Mouse (Mus musculus) hindbrain, embryonic 12.5 days (tissue): ENCODE measurements around the gene Itga2b. TPM values are rescaled to one million over a fixed set of nuclear protein-coding genes. Genes with fewer than 3 reads are reported as not detected.

Experiments used
- ATAC-seq: fragments of 200-750 bp; cut with Nextera tagmentation; 2 replicates; pipeline ENCODE4 v1.8.0; 2017; ENCODE audit warnings: moderate TSS enrichment; ENCODE audit not compliant: low FRiP score
- H3K27ac ChIP-seq: fragments of 300-500 bp; sonication (generic); 2 replicates; pipeline ENCODE4 v1.5.1; 2016; ENCODE audit warnings: mild to moderate bottlenecking
- H3K27me3 ChIP-seq: fragments of 300-500 bp; sonication (generic); 2 replicates; pipeline ENCODE4 v1.6.1; 2016; ENCODE audit warnings: mild to moderate bottlenecking
- H3K36me3 ChIP-seq: fragments of 300-500 bp; sonication (generic); 2 replicates; pipeline ENCODE4 v1.6.1; 2016; ENCODE audit warnings: mild to moderate bottlenecking
- H3K4me1 ChIP-seq: fragments of 300-500 bp; sonication (generic); 2 replicates; pipeline ENCODE4 v1.6.1; 2016
- H3K4me2 ChIP-seq: fragments of 300-500 bp; sonication (generic); replicated peaks from 2 replicates; pipeline ENCODE4 v1.6.1; 2016; ENCODE audit warnings: mild to moderate bottlenecking
- H3K4me3 ChIP-seq: fragments of 300-500 bp; sonication (generic); 2 replicates; pipeline ENCODE4 v1.5.1; 2016; ENCODE audit warnings: mild to moderate bottlenecking
- H3K9ac ChIP-seq: fragments of 300-500 bp; sonication (generic); 2 replicates; pipeline ENCODE4 v1.6.1; 2016; ENCODE audit warnings: mild to moderate bottlenecking, moderate library complexity
- H3K9me3 ChIP-seq: fragments of 300-500 bp; sonication (generic); replicated peaks from 2 replicates; pipeline ENCODE4 v1.6.1; 2016; ENCODE audit warnings: mild to moderate bottlenecking
- WGBS: fragments of 180-500 bp; shearing (Covaris S2); methylation state at CpG from one replicate; pipeline ENCODE4 v1.1.7; 2016; 5-methylcytosine and 5-hydroxymethylcytosine counted together
- microRNA-seq: library from miRNA; unstranded; fragments of <30 nt; microRNA quantifications from one replicate; pipeline ENCODE4, GENCODE M21; 2017
- polyA plus RNA-seq: library from polyadenylated mRNA; unstranded; fragments of >200 nt; fragmentation: Nextera tagmentation; extraction: Ambion mirVana; gene quantifications from 2 replicates; pipeline ENCODE4 v1.2.1, GENCODE M21; 2016

The Itga2b gene
- polyA plus RNA-seq, 1 experiment from 2014 or later: 7.1 TPM

DNA sequence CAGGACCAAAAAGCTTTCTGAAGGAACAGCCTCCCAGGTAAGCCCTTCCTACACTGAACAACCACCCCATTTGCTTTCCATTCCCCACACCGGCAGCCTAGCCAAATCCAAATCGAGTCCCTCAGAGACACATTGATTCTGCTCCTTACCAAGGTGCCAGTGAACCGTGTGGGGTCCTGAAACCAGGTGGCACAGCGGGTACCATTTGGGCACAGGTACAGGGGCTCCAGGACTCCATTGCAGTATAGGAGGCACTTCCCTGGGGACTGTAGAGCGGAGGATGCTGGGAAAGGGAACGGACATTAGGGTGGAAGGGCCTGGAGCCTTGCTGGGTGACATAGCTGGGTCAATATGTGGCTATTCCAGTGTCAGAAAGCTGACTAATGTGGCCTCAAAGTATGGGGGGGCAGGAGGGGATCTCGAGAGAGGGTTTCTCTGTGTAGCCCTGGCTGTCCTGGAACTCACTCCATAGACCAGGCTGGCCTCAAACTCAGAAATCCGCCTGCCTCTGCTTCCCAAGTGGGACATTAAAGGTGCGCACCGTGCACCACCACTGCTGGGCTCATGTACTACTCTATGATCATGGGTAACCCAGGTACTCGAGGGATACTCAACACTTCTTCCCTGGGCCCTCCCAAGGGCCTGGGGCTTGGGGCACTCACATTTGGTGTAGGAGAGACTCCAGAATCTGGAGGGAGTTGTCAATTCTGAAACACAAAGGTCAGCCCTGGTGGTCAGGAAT, 64.2 kb downstream of the Itga2b start:
- Histone ChIP-seq H3K9ac (0 out of 2 replicates have a peak overlapping the region, but pooled peaks have one; percentile 24), H3K36me3 (peaks cover 35% of the 10 kb centered on the region), H3K9me3 (no peaks in the 10 kb centered on the region), H3K4me3 (peak overlapping the region; percentile 58; the same call in 1 of the 2 replicates), H3K27ac (no peak overlapping the region), H3K4me1 (peaks cover 48% of the 10 kb centered on the region), H3K4me2 (peak overlapping the region; percentile 69), H3K27me3 (peaks cover 7% of the 10 kb centered on the region)
- 85% methylated on average over 11 of the region's 11 CpGs for WGBS
- ATAC-seq: no peak

DNA sequence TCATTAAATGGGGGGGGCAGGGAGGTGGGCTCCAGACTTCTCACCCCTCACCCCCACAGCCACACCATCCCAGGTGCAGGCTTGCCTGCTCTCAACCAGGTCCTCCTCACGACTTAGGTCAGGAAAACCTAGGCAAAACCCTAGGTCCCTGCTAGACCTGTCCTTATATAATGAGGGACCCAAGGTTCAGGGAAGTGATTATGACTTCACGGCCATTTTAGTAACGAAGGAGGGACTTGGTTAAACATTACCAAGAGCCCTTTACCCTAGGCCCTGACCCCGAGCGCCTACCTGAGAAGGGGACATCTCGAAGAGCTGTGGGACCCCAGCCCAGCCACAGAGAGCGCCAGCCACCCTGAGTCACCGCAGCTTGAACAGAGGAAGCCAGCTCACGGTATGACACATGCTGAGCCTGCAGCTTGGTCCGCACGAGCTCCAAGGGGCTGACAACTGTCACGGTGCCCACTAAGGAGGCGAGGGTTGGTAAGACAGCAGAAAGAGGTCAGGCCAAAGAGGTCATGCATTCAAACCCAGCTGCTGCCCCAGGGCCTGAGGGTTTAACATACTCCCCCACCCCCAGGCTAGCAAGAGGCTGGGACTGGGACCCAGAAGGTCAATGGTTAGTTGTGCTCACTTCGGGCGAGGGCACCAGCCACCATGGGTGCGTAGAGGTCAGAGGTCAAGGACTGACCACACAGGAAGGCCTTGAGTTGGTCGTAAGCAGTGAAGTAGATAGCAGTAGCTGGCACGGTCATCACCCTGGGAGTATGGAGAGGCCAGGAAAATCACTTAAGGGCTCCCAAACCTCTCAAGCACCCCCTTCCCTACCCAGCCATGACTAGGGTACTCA, 65.5 kb downstream of the Itga2b start:
- no peak overlapping the region for H3K4me3 ChIP-seq
- peak overlapping the region; percentile 38; the same call in 1 of the 2 replicates for H3K9ac ChIP-seq
- peak overlapping the region; percentile 25; the same call in 1 of the 2 replicates for H3K4me2 ChIP-seq
- peaks cover 20% of the 10 kb centered on the region for H3K27me3 ChIP-seq
- 77% methylated on average over 18 of the region's 18 CpGs for WGBS
- peaks cover 44% of the 10 kb centered on the region for H3K36me3 ChIP-seq
- H3K27ac ChIP-seq: no peak overlapping the region
- no peaks in the 10 kb centered on the region for H3K9me3 ChIP-seq
- ATAC-seq: no peak
- H3K4me1 ChIP-seq: peaks cover 61% of the 10 kb centered on the region

DNA sequence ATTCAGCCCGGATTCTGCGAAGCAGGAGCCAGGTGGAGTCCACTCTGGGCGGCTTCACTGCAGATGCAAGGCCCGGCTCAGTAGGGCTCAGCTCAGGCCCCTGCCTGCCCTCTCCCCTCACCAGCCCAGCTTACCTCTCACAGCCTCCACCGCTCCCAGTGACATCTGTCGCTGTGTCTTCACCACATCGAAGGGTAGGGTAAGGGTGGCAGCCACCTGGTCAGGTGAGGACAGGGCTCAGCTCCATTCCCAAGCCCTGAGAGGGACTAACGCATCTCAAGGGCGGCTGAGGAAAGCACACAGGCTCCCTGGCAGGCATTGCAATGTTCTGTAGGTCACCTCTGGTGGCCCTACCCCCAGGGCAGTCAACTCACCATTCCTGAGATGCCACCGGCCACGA, 66.3 kb downstream of the Itga2b start:
- 96% methylated on average over 11 of the region's 11 CpGs for WGBS
- Histone ChIP-seq H3K27ac (no peak overlapping the region), H3K9ac (no peak overlapping the region), H3K9me3 (no peaks in the 10 kb centered on the region), H3K27me3 (peaks cover 26% of the 10 kb centered on the region), H3K4me2 (no peak overlapping the region), H3K36me3 (peaks cover 44% of the 10 kb centered on the region), H3K4me3 (no peak overlapping the region), H3K4me1 (peaks cover 68% of the 10 kb centered on the region)
- no peak for ATAC-seq

Small RNAs within 50 kb of the gene (microRNA-seq; reads per million reads assigned to microRNA genes)
- not detected for gene Mir6930

Other genes with a start within 250 kb of the Itga2b start
- 97.2 and 103 TPM in 2 replicates for gene Hdac5, start 240.0 kb downstream of the Itga2b start, polyA plus RNA-seq
- 9.4 and 12.5 TPM in 2 replicates for gene BC030867, start 221.2 kb downstream of the Itga2b start, polyA plus RNA-seq
- gene Asb16, start 201.4 kb downstream of the Itga2b start, polyA plus RNA-seq: not detected in 2 replicates
- gene Tmub2, start 185.2 kb downstream of the Itga2b start, polyA plus RNA-seq: 67.9 and 68.4 TPM in 2 replicates
- 28.5 and 29.7 TPM in 2 replicates for gene Atxn7l3, start 173.5 kb downstream of the Itga2b start, polyA plus RNA-seq
- 101 and 111 TPM in 2 replicates for gene Ubtf, start 150.4 kb downstream of the Itga2b start, polyA plus RNA-seq
- 30.8 and 33.5 TPM in 2 replicates for gene Slc4a1, start 103.9 kb downstream of the Itga2b start, polyA plus RNA-seq
- 125 and 140 TPM in 2 replicates for gene Rundc3a, start 76.7 kb downstream of the Itga2b start, polyA plus RNA-seq
- 148 and 157 TPM in 2 replicates for gene Slc25a39, start 62.2 kb downstream of the Itga2b start, polyA plus RNA-seq
- 96.9 and 101 TPM in 2 replicates for gene Grn, start 39.8 kb downstream of the Itga2b start, polyA plus RNA-seq
- gene Fam171a2, start 22.4 kb downstream of the Itga2b start, polyA plus RNA-seq: 21.5 and 22.8 TPM in 2 replicates
- gene Gpatch8, start 86.3 kb upstream of the Itga2b start, polyA plus RNA-seq: 74.6 and 76.7 TPM in 2 replicates
- 4.3 and 4.8 TPM in 2 replicates for gene Gm11627, start 109.3 kb upstream of the Itga2b start, polyA plus RNA-seq
- 39.9 and 40.8 TPM in 2 replicates for gene Fzd2, start 134.3 kb upstream of the Itga2b start, polyA plus RNA-seq
- gene Meioc, start 193.6 kb upstream of the Itga2b start, polyA plus RNA-seq: 0.82 and 1.1 TPM in 2 replicates
- gene Ccdc43, start 227.7 kb upstream of the Itga2b start, polyA plus RNA-seq: 44.0 and 48.0 TPM in 2 replicates